Mouse (Mus musculus) heart, postnatal 14 days (tissue): Measurements from ENCODE around the gene Ifit1. TPM values are rescaled to one million over a fixed set of nuclear protein-coding genes. Genes with fewer than 3 reads are reported as not detected.

Experiments used
- DNase-seq, 2 experiments: peaks; one replicate each; pipeline ENCODE4 v3.0.0; 2021 to 2022
- intact Hi-C: fragments of 180-260 bp; cut with DNase I; formaldehyde crosslinking; loops from one replicate; pipeline ENCODE4 v1.15.1; 2025
- total RNA-seq, 2 experiments: library from RNA; stranded (reverse); gene quantifications; 2 replicates each; pipeline ENCODE4 v1.2.3; 2021

Ifit1 gene
- total RNA-seq, 2 experiments from 2014 or later: 0.33 to 0.85 TPM

DNA sequence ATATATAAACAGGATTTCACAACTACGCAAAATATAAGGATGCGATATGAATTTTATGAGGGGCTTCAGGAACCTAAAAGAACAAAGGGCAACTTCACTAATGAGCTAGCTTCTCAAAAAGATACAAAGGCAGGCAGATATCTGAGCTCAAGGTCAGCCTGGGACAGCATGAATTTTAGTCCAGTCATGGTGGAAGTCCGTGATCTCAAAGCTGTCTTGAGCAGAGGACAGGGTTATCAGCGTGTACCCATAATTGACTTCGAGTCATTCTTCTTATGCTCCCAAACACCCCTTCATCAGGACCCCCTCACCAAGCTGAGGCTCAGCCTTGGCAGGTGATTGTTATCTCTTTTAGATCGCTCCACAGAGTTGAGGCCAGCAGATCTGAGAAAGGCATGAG lies 10.3 kb downstream of the Ifit1 start:
- no peak for DNase-seq
- intact Hi-C loops: no loop called here

GRCm38 (mm10) chr19:34655227-34655805 lies 14.6 kb downstream of the Ifit1 start:
- DNase-seq: no peak
- intact Hi-C loops: no loop called here

DNA sequence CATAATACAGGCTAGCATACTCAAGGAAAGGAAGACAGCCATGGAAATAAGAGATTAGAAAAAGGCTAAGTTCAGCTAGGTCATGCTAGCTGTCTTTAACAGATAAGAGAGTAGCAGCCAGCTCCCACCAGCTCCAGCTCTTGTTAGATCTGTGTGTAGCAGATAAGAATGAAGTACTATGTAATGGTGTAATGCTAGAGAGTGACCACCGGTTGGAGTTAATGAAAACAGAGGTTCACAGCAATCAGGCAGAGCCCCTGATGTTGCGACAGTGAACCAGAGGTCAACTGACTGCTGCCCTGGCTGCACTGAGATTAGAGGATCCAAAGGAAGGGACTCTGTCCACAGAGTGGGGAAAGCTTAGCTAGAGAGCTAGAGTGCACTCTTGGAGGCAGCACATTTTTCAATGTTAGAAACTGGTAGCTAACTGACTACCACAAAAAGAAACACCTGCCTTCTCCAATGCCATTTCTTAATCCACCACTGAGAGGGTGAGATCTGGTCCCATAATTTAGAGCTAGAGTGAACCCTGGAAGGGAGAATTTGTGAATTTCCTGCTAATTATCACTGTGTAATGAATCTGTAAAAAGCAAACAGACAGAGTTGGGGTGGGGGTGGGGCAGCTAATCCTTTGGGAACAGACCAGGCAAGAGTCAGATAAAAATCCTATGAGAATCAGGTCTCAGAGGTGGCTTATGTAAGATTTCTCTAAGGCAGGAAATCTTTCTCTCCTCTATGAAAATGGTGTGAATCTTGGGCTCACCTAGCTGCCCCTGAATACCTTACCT lies 16.0 kb downstream of the Ifit1 start:
- intact Hi-C loops: no loop called here
- no peak for DNase-seq

DNA sequence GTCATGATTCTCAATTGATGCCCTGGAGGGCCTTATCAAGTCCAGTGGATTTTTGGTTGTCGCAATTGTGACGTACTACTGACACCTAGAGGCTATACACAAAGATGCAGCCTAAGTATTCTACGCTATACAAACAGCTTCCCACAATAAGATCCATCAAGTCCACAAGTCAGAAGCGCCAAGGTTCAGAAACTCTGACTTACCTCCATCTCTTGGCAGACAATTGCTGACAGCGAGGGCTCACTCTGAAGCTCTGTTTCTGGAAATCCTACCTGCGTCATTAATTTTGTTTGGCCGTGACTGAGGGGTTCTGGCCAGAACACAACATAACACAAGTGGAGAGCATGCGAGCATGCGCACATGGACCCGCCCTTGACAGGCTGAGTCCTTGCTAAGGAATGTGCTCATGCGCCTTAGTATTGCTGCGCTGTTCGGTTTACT lies 21.4 kb downstream of the Ifit1 start:
- peak; percentile 59 to 70 for DNase-seq
- intact Hi-C loops: loop anchor here (10.0 kb wide), 1 partner anchor 263 kb away; the partner anchor contains the start of gene Kif20b

- DNase-seq: no peak
- intact Hi-C loops: loop anchor here (10.0 kb wide), 1 partner anchor 262 kb away; the partner anchor contains the start of gene Kif20b
Observed at GRCm38 (mm10) chr19:34662740-34663139, 22.1 kb downstream of the Ifit1 start.

GRCm38 (mm10) chr19:34666127-34666526 lies 25.5 kb downstream of the Ifit1 start:
- intact Hi-C loops: loop anchor here (1.0 to 10.0 kb wide), 3 partner anchors 86 to 259 kb away; partner anchors contain the start of gene Kif20b
- DNase-seq: peak; percentile 63 to 84

DNA sequence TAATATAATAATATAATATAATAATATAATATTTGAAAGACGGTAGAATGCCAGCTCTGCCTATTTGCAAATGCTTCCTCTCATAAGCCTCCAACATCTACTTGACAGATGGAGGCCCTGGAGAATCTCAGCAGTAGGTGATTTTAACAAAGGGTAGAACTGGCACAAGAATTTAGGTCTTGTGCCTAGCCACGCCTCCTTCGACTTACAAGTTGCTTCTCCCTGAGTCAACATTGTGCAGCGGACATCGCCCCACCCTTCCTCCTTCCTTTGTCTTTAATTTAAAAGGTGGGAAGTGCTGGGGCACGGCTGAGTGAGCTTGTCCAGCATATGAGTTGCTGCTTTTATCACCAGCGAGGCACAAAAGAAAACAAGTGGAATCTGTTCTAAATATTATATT lies 32.8 kb downstream of the Ifit1 start:
- peak; percentile 16 to 23 for DNase-seq
- intact Hi-C loops: no loop called here

DNA sequence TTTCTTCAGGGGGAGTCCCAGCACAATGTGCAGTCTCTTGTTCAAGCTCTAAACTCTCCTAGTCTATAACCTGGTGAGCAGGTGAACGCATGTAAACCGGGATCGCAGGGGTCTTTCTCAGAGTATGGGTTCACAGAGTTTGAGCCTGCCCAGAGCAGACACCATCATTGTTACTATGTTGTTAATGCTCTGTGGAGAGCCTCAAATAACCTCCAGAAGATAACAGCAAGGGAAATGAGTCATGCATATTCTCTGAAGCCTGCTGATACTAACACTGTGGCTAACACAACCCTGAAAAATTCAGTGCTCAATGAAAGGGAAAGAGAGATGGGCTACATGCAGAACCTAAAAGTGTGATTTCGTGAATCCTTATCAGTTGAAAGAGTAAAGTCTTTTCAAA lies 37.8 kb downstream of the Ifit1 start:
- intact Hi-C loops: no loop called here

GRCm38 (mm10) chr19:34684857-34685256 lies 44.2 kb downstream of the Ifit1 start:
- peak; percentile 39 to 60 for DNase-seq
- intact Hi-C loops: loop anchor here (5.0 kb wide), 1 partner anchor 62 kb away; the partner anchor contains the start of gene Slc16a12

More for the DNA sequence above, 37.8 kb downstream of the Ifit1 start:
- DNase-seq: no peak

DNA sequence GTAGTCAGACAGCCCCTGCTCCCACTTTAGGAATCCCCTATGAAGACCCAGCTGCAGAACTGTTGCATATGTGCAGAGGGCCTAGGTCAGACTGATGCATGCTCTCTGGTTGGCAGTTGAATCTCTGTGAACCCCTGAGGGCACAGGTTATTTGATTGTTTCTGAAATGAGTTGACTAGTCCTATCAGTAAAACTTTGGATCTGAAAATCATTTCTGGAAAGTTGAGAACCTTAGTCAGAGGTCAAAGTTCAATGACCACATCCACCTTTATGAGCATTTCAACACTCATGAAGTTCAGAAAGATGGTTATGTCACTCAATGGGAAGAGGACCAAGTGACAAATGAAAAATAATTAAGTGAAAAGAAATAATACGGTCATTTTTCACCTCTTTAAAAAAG lies 44.9 kb downstream of the Ifit1 start:
- intact Hi-C loops: loop anchor here (5.0 kb wide), 1 partner anchor 62 kb away; the partner anchor contains the start of gene Slc16a12
- no peak for DNase-seq

DNA sequence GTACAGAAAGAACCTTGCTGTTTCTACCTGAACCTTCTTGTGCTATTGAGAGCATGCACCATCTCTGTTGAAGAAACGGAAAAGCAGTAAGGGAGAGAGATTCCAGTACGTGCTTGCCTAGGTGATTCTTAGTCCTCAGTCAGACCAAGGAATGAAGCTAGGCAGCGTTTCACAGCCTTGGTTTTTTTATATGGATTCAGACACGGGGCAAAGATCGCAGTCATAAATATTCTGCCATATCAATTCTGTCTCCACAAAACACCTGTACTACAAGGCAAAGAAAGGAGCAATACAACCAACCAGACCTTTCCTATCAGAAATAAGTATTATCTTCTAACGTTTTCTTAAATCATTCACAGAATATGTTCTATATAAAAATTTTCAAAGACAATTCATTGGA lies 50.7 kb downstream of the Ifit1 start:
- intact Hi-C loops: no loop called here
- no peak for DNase-seq

GRCm38 (mm10) chr19:34696352-34696986 lies 55.8 kb downstream of the Ifit1 start:
- intact Hi-C loops: no loop called here

GRCm38 (mm10) chr19:34697461-34697860 lies 56.8 kb downstream of the Ifit1 start:
- intact Hi-C loops: no loop called here
- DNase-seq: no peak

More at GRCm38 (mm10) chr19:34696352-34696986, 55.8 kb downstream of the Ifit1 start:
- DNase-seq: no peak

- intact Hi-C loops: no loop called here
- no peak for DNase-seq
Observed at GRCm38 (mm10) chr19:34698432-34698831, 57.8 kb downstream of the Ifit1 start.

DNA sequence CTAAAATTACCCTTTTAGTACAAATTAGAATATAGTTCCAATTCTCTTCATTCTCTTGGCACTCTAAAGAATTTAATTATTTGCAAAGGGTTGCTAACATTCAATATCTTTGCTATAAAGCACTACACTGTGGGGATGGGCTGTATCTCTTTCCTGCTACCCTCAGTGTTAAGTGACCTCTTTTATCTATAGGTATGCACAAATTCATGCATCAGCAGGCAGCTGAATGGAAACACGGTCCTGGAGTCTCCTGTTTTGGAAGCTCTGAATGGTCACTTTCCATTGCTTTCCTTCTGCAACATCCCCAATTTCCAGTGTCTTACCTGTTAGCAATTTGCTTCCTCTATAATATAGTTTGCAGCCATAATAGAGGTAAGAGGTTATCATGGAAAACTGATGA lies 58.2 kb downstream of the Ifit1 start:
- intact Hi-C loops: no loop called here

GRCm38 (mm10) chr19:34699300-34699699 lies 58.6 kb downstream of the Ifit1 start:
- intact Hi-C loops: no loop called here
- no peak for DNase-seq

More for the DNA sequence above, 58.2 kb downstream of the Ifit1 start:
- DNase-seq: no peak

Other genes starting within 250 kb of the Ifit1 start
- under 1 TPM in 1 of 2 experiments, not detected in 1; 0.27 TPM for gene Ch25h, start 165.7 kb upstream of the Ifit1 start, total RNA-seq
- gene Lipa, start 113.4 kb upstream of the Ifit1 start, total RNA-seq: 10 to 100 TPM; 26.9 to 28.6 TPM
- gene Ifit2, start 90.2 kb upstream of the Ifit1 start, total RNA-seq: 1 to 10 TPM; 3.3 to 3.5 TPM
- 1 to 10 TPM; 1.2 to 1.3 TPM for gene Ifit3, start 57.3 kb upstream of the Ifit1 start, total RNA-seq
- gene Ifit1bl1, start 38.9 kb upstream of the Ifit1 start, total RNA-seq: under 1 TPM; 0.88 to 1.00 TPM
- under 1 TPM; 0.50 to 0.56 TPM for gene Ifit3b, start 32.9 kb upstream of the Ifit1 start, total RNA-seq
- under 1 TPM; 0.53 to 0.59 TPM for gene Ifit1bl2, start 128 bp upstream of the Ifit1 start, total RNA-seq
- gene Slc16a12, start 106.4 kb downstream of the Ifit1 start, total RNA-seq: 1 to 10 TPM; 2.8 to 4.2 TPM
- 10 to 100 TPM; 38.0 to 41.1 TPM for gene Pank1, start 238.6 kb downstream of the Ifit1 start, total RNA-seq